Mouse (Mus musculus): ENCODE measurements at regions not wholly inside any gene's neighbourhood (a gene's known extent, or its start where the extent isn't known, plus 50 kb on each side); places are given as distances from the start of the nearest gene placed in this dataset.

DNA sequence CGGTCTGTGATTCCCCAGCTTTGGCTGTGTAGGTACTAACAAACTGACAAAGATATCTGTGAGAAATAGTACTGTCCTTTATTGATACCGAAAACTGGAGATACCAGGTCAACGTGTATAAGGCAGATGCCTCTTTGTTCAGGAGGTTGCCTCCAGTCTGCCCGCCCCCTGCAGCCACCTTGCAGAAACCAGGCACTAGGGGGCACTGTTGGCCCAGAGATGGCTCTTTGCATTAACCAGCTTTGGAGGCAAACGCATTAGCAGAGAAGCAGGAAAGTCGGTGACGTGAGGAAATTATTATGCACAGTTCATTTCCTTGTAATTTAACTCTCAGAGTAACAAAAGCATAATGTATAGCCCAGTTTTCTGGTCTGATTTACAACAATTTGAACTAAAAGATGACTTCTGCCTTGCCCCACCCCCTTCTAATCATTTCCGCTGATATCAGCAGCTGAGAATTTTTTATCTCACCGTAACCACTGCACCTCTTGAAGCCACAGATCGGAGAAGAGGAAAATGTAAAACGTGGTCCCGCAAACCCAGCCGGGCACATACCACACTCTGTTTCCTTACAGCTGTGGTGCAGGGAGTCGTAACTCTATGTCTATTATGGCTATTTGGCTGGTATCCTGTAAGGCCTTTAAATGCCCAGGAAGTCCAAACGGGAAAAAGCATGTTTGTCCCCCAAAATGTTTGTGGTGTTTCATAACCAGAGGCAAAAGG is 203.5 kb downstream of the Icos start:
- peak; percentile 79 for DNase-seq (ENCODE audit: low spot score)
- Histone ChIP-seq H3K36me3 (replicated peaks; ENCODE audit: control insufficient read depth, insufficient read depth, low read length) (no peaks in the 10 kb centered on the region), H3K9ac (replicated peaks; ENCODE audit: low read depth, low read length) (0 out of 2 replicates have a peak overlapping the region, but pooled peaks have one; percentile 25), H3K27me3 (ENCODE audit: control insufficient read depth, insufficient read depth, low read length) (no peaks in the 10 kb centered on the region), H3K27ac (ENCODE audit: low read depth) (no peak overlapping the region), H3K4me1 (ENCODE audit: control insufficient read depth, insufficient read depth) (peaks cover 8% of the 10 kb centered on the region; the same call in 1 of the 2 replicates), H3K9me3 (replicated peaks; ENCODE audit: control insufficient read depth, low read length) (no peaks in the 10 kb centered on the region), H3K4me2 (ENCODE audit: low read depth, low read length) (peak overlapping the region; percentile 70), H3K4me3 (ENCODE audit: low read depth, low read length) (peak overlapping the region; percentile 37)
- 8% methylated on average over 15 of the region's 15 CpGs for WGBS
- ATAC-seq (ENCODE audit: insufficient read depth, low read depth): peak; percentile 68
- TF ChIP-seq EP300 (IDR thresholded peaks at IDR 0.05; ENCODE audit: low read depth): no peak
- TF ChIP-seq CTCF (IDR thresholded peaks at IDR 0.05; ENCODE audit: low read depth): peak; percentile 97

DNA sequence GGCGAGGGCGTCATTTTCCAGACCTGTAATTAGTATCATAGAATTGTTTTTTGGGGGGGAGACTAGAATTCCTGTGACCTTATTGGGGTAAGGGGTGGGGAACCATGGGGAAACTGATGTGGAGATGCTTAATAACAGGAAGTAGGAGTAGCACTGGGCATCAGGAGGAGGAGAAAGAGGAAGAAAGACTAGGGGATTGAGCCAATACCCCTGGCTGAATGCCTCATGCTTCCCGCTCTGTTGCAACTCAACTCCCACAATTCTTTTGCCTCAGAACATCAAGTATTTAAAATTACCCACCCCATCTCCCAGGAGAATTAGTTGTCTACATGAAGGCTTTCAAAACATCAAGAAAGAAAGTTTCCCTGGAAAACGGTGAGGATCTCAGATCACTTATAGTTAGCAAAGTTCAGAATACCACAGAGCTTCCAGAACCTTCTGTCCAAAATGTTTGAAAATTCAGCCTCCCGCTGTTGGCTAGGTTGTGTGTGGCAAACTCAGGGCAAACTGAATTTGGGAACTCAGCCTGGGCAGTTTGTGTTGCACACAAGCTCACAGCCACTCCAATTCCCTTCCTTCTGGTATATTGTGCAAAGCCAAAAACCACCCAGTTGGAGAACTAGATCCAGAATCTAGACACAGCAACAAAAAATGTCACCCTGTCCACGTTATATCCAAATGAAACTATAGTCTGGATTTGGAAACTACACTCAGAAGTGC is 209.8 kb downstream of the Icos start:
- H3K36me3 ChIP-seq (replicated peaks; ENCODE audit: control insufficient read depth, insufficient read depth, low read length): no peaks in the 10 kb centered on the region
- H3K27ac ChIP-seq (ENCODE audit: low read depth): no peak overlapping the region
- 72% methylated on average over 6 of the region's 6 CpGs for WGBS
- H3K4me2 ChIP-seq (ENCODE audit: low read depth, low read length): no peak overlapping the region
- no peak for DNase-seq (ENCODE audit: low spot score)
- no peak for TF ChIP-seq CTCF (IDR thresholded peaks at IDR 0.05; ENCODE audit: low read depth)
- H3K9ac ChIP-seq (replicated peaks; ENCODE audit: low read depth, low read length): no peak overlapping the region
- no peak overlapping the region for H3K4me3 ChIP-seq (ENCODE audit: low read depth, low read length)
- no peaks in the 10 kb centered on the region for H3K4me1 ChIP-seq (ENCODE audit: control insufficient read depth, insufficient read depth)
- no peaks in the 10 kb centered on the region for H3K9me3 ChIP-seq (replicated peaks; ENCODE audit: control insufficient read depth, low read length)
- H3K27me3 ChIP-seq (ENCODE audit: control insufficient read depth, insufficient read depth, low read length): no peaks in the 10 kb centered on the region
- ATAC-seq (ENCODE audit: insufficient read depth, low read depth): no peak

DNA sequence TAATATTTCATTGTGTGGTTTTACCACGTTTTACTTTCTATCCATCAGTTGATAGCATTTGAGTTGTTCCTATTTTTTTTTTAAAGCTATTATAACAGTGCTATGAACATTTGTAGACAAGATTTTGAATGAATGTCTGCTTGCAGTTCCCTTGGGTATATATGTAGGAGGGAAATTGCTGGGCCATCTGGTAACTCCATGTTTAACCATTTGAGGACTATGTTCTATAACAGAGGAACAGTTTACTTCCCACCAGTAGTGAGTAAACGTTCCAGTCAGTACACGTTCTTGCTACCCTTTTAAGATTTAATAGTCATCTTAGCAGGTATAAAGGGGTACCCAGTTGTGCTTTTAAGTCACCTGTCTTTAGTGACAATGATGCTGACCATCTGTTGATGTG is 213.2 kb downstream of the Icos start:
- Histone ChIP-seq H3K27ac (ENCODE audit: low read depth) (no peak overlapping the region), H3K4me1 (ENCODE audit: control insufficient read depth, insufficient read depth) (no peaks in the 10 kb centered on the region), H3K9me3 (replicated peaks; ENCODE audit: control insufficient read depth, low read length) (no peaks in the 10 kb centered on the region), H3K36me3 (replicated peaks; ENCODE audit: control insufficient read depth, insufficient read depth, low read length) (no peaks in the 10 kb centered on the region), H3K9ac (replicated peaks; ENCODE audit: low read depth, low read length) (no peak overlapping the region), H3K4me3 (ENCODE audit: low read depth, low read length) (no peak overlapping the region), H3K4me2 (ENCODE audit: low read depth, low read length) (no peak overlapping the region), H3K27me3 (ENCODE audit: control insufficient read depth, insufficient read depth, low read length) (no peaks in the 10 kb centered on the region)
- TF ChIP-seq EP300 (IDR thresholded peaks at IDR 0.05; ENCODE audit: low read depth) (no peak), CTCF (IDR thresholded peaks at IDR 0.05; ENCODE audit: low read depth) (no peak)
- DNase-seq (ENCODE audit: low spot score) (no peak), ATAC-seq (ENCODE audit: insufficient read depth, low read depth) (no peak)
- 72% methylated on average over 3 of the region's 3 CpGs for WGBS

DNA sequence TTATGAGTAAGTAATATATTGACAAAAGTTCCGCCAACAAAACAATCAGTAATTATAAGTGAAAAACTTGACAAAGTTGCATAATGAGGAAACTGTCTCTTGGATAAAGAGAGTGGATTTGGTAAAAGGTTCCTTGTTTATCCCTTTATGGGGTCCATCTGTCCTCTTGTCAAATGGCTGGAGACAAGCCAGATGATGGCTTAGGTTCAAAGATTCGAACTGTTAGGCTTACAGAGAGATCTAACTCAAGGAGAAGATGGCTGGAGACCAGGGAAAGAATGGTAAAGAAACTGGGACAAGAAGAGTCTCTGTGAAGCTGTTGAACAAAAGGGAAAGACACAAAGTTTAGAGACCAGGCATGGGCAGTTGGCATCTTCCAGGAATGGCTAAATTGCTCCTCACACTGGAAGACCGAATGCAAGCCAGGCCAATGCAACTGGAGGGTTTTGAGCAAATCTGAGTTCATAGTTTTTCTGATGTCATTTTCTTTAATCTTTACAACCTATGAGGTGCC is 220.9 kb downstream of the Icos start:
- Histone ChIP-seq H3K4me3 (ENCODE audit: low read depth, low read length) (no peak overlapping the region), H3K4me1 (ENCODE audit: control insufficient read depth, insufficient read depth) (0 out of 2 replicates have a peak, but pooled peaks cover 4% of the 10 kb centered on the region), H3K4me2 (ENCODE audit: low read depth, low read length) (no peak overlapping the region), H3K27me3 (ENCODE audit: control insufficient read depth, insufficient read depth, low read length) (no peaks in the 10 kb centered on the region), H3K27ac (ENCODE audit: low read depth) (no peak overlapping the region), H3K36me3 (replicated peaks; ENCODE audit: control insufficient read depth, insufficient read depth, low read length) (no peaks in the 10 kb centered on the region), H3K9me3 (replicated peaks; ENCODE audit: control insufficient read depth, low read length) (no peaks in the 10 kb centered on the region), H3K9ac (replicated peaks; ENCODE audit: low read depth, low read length) (no peak overlapping the region)
- DNase-seq (ENCODE audit: low spot score) (no peak), ATAC-seq (ENCODE audit: insufficient read depth, low read depth) (no peak)
- TF ChIP-seq EP300 (IDR thresholded peaks at IDR 0.05; ENCODE audit: low read depth) (no peak), CTCF (IDR thresholded peaks at IDR 0.05; ENCODE audit: low read depth) (no peak)
- WGBS: 85% methylated on average over 3 of the region's 3 CpGs

DNA sequence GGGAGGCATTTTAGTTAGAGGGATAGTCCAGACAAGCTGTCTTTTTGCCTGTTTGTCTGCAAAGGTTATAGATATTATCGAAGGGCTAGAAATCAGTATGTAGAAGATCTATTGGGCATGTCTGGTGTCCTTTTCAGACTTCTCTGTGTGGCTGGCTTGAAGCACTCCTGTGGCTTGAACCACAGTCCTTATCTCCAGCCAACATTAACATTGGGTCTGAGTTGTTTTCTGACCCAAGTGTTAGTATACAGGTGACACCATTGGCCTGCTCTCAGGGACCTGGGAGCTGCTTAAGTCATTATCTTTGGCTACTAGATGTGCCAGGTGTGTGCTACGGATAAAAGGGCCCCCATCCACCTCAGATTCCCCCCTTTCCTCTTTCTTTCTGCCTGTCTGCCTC is 223.3 kb downstream of the Icos start:
- H3K9ac ChIP-seq (replicated peaks; ENCODE audit: low read depth, low read length): no peak overlapping the region
- 65% methylated on average over 2 of the region's 2 CpGs for WGBS
- H3K9me3 ChIP-seq (replicated peaks; ENCODE audit: control insufficient read depth, low read length): no peaks in the 10 kb centered on the region
- H3K27ac ChIP-seq (ENCODE audit: low read depth): no peak overlapping the region
- no peak for TF ChIP-seq EP300 (IDR thresholded peaks at IDR 0.05; ENCODE audit: low read depth)
- TF ChIP-seq CTCF (IDR thresholded peaks at IDR 0.05; ENCODE audit: low read depth): no peak
- H3K36me3 ChIP-seq (replicated peaks; ENCODE audit: control insufficient read depth, insufficient read depth, low read length): no peaks in the 10 kb centered on the region
- peaks cover 8% of the 10 kb centered on the region; the same call in 1 of the 2 replicates for H3K4me1 ChIP-seq (ENCODE audit: control insufficient read depth, insufficient read depth)
- no peak overlapping the region for H3K4me2 ChIP-seq (ENCODE audit: low read depth, low read length)
- H3K4me3 ChIP-seq (ENCODE audit: low read depth, low read length): no peak overlapping the region
- no peaks in the 10 kb centered on the region for H3K27me3 ChIP-seq (ENCODE audit: control insufficient read depth, insufficient read depth, low read length)
- DNase-seq (ENCODE audit: low spot score) (no peak), ATAC-seq (ENCODE audit: insufficient read depth, low read depth) (no peak)
